Mouse (Mus musculus): ENCODE data around the gene Sh3bgr. TPM values are rescaled to one million over a fixed set of nuclear protein-coding genes. Genes with fewer than 3 reads are reported as not detected.

The Sh3bgr gene
- polyA plus RNA-seq, 1 experiment from 2014 or later: 9.4 TPM

DNA sequence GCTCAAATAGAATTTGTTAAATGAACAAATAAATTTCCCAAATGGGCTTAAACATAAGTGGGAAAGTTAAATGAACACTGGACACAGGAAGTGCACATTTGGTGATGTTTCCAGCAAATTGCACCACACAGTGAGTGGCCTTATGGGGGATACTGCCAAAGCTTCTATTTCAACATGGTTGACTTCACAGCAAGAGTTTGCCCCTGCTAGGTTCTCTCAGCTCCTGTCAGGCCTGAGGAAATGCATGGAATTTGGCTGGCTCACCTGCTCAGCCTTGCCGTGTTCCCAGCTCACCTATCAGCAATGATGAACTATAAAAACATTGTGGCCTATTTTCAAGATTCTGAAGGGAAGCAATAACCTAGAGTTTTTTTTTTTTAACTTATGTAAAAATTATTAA lies 39.3 kb upstream of the Sh3bgr start:
- no peak overlapping the region for H3K27ac ChIP-seq (ENCODE audit: low read length)
- H3K36me3 ChIP-seq (ENCODE audit: insufficient read depth, low read length): peaks cover 7% of the 10 kb centered on the region; the same call in 1 of the 2 replicates
- no peak for ATAC-seq (ENCODE audit: low FRiP score, low TSS enrichment)
- H3K4me1 ChIP-seq (ENCODE audit: insufficient read depth, low read length): peaks cover 19% of the 10 kb centered on the region
- no peak overlapping the region for H3K4me3 ChIP-seq (ENCODE audit: low read length)
- no peaks in the 10 kb centered on the region for H3K27me3 ChIP-seq (ENCODE audit: insufficient read depth, low read length)
- WGBS: 42% methylated on average over 1 of the region's 1 CpGs
- no peak overlapping the region for H3K9ac ChIP-seq (replicated peaks; ENCODE audit: low read length)
- H3K4me2 ChIP-seq (replicated peaks; ENCODE audit: low read depth, low read length): no peak overlapping the region
- no peaks in the 10 kb centered on the region for H3K9me3 ChIP-seq (ENCODE audit: low read length)

DNA sequence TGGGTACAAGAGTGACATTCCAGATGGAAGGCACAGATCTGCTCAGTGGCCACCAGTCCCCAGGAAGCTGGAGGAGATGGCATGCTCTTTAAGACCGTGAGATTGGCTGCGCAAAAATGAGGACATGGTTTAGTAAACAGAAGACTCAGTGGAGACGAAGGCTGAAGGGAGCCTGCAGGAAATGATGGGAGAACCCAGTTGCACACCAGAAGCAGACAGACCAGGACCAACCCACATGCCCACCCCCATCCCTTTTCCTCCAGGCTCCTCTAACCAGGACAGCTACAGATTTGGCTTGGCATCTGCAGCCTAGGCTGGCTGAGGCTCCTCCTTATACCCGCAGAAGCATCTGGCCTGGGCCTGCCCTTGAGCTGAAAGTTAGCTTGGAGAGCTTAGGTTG lies 38.9 kb upstream of the Sh3bgr start:
- ATAC-seq (ENCODE audit: low FRiP score, low TSS enrichment): no peak
- Histone ChIP-seq H3K9me3 (ENCODE audit: low read length) (no peaks in the 10 kb centered on the region), H3K4me2 (replicated peaks; ENCODE audit: low read depth, low read length) (no peak overlapping the region), H3K9ac (replicated peaks; ENCODE audit: low read length) (no peak overlapping the region), H3K4me1 (ENCODE audit: insufficient read depth, low read length) (peaks cover 19% of the 10 kb centered on the region), H3K36me3 (ENCODE audit: insufficient read depth, low read length) (0 out of 2 replicates have a peak, but pooled peaks cover 4% of the 10 kb centered on the region), H3K27me3 (ENCODE audit: insufficient read depth, low read length) (no peaks in the 10 kb centered on the region), H3K4me3 (ENCODE audit: low read length) (no peak overlapping the region), H3K27ac (ENCODE audit: low read length) (no peak overlapping the region)
- WGBS: 86% methylated on average over 4 of the region's 4 CpGs

DNA sequence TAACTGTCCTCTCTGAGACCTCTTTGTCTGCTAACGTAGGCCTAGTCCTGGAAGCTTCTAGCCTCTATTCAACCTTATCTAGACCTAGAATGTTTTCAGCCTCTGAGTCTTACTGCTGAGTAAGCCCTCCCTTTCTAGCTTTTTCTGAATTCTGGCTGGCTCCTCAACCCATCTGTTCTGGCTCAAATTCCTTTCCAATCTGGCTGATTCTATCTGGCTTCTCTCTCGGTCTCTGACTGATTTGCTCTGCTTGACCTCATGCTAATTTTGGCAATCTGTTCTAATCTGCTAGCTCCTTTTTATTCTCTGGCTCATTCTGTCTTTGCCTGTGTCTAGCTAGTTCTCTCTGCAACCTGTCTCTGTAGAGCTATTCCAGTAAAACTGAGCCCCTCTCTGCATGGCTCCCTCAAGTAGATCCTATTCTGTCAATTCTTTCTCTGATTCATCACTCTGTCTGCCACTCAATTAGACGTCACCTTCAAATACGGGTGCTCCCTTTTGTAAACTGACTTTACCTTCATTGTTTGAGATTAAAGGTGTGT lies 34.5 kb upstream of the Sh3bgr start:
- no peak overlapping the region for H3K4me2 ChIP-seq (replicated peaks; ENCODE audit: low read depth, low read length)
- no peaks in the 10 kb centered on the region for H3K9me3 ChIP-seq (ENCODE audit: low read length)
- H3K9ac ChIP-seq (replicated peaks; ENCODE audit: low read length): no peak overlapping the region
- no peaks in the 10 kb centered on the region for H3K36me3 ChIP-seq (ENCODE audit: insufficient read depth, low read length)
- no peak overlapping the region for H3K27ac ChIP-seq (ENCODE audit: low read length)
- ATAC-seq (ENCODE audit: low FRiP score, low TSS enrichment): no peak
- H3K27me3 ChIP-seq (ENCODE audit: insufficient read depth, low read length): no peaks in the 10 kb centered on the region
- 66% methylated on average over 4 of the region's 4 CpGs for WGBS
- no peak overlapping the region for H3K4me3 ChIP-seq (ENCODE audit: low read length)
- no peaks in the 10 kb centered on the region for H3K4me1 ChIP-seq (ENCODE audit: insufficient read depth, low read length)

DNA sequence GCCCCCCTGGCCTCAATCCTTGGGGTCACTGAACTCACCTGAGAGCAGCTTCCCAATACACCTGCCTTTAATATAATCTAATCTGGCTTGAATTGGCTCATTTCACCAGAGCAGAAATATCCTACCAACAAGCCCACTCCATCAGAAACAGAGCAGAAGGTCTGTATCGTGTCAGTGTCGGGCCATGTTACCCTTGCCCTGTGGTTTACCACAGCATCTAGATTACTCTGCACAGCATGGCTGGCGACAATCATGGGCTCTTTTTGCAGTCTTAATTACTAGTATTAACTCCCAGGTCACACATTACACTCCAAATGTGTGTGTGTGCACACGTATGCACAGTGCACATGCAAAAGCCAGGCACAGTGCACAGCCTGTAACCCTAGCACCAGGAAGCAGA lies 31.4 kb upstream of the Sh3bgr start:
- WGBS: 92% methylated on average over 4 of the region's 4 CpGs
- Histone ChIP-seq H3K9me3 (ENCODE audit: low read length) (no peaks in the 10 kb centered on the region), H3K9ac (replicated peaks; ENCODE audit: low read length) (no peak overlapping the region), H3K27me3 (ENCODE audit: insufficient read depth, low read length) (no peaks in the 10 kb centered on the region), H3K4me2 (replicated peaks; ENCODE audit: low read depth, low read length) (no peak overlapping the region), H3K4me3 (ENCODE audit: low read length) (no peak overlapping the region), H3K27ac (ENCODE audit: low read length) (no peak overlapping the region), H3K4me1 (ENCODE audit: insufficient read depth, low read length) (peaks cover 4% of the 10 kb centered on the region; the same call in 1 of the 2 replicates), H3K36me3 (ENCODE audit: insufficient read depth, low read length) (no peaks in the 10 kb centered on the region)
- no peak for ATAC-seq (ENCODE audit: low FRiP score, low TSS enrichment)

DNA sequence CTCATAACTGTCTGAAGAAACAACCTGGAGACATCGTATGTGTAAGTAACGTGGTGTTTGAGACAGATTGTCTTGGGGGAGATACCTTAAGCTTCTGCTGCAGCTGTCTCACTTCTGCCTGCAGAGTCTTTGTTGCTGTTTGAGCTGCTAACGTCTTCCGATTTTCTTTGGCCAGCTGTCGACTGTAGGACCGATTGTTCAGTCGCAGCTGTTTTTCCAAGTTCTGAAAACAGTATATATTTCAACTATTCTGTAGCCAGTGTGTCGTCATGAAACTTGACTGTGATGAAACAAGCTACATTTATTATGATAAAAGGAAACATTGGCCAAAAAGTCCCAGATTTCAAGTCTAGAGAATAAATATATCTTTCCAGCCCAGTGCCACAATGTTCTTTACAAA lies 26.6 kb upstream of the Sh3bgr start:
- H3K9me3 ChIP-seq (ENCODE audit: low read length): no peaks in the 10 kb centered on the region
- H3K27me3 ChIP-seq (ENCODE audit: insufficient read depth, low read length): no peaks in the 10 kb centered on the region
- no peak overlapping the region for H3K4me2 ChIP-seq (replicated peaks; ENCODE audit: low read depth, low read length)
- no peak for ATAC-seq (ENCODE audit: low FRiP score, low TSS enrichment)
- peaks cover 11% of the 10 kb centered on the region; the same call in 1 of the 2 replicates for H3K4me1 ChIP-seq (ENCODE audit: insufficient read depth, low read length)
- no peak overlapping the region for H3K9ac ChIP-seq (replicated peaks; ENCODE audit: low read length)
- H3K27ac ChIP-seq (ENCODE audit: low read length): no peak overlapping the region
- no peak overlapping the region for H3K4me3 ChIP-seq (ENCODE audit: low read length)
- 67% methylated on average over 8 of the region's 8 CpGs for WGBS
- H3K36me3 ChIP-seq (ENCODE audit: insufficient read depth, low read length): no peaks in the 10 kb centered on the region

DNA sequence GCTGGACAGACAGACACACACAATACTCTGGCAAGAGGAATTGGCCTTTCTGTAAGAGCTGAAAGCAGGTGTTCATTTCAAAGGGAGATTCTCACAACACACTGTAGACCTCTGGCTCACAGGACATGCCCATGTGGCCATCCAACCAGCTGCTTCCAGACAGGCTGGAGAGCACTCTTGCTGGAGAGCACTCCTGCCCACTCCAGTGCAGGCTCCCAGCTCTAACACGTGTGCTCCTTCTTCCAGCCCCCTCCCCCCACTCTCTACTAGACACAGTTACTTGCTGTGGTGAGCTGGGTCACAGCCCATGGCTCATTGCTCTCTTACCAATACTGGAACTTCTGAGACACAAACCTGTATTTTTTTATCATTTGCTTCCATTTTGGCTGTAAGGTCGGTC lies 24.9 kb upstream of the Sh3bgr start:
- Histone ChIP-seq H3K4me1 (ENCODE audit: insufficient read depth, low read length) (peaks cover 11% of the 10 kb centered on the region; the same call in 1 of the 2 replicates), H3K4me3 (ENCODE audit: low read length) (no peak overlapping the region), H3K27me3 (ENCODE audit: insufficient read depth, low read length) (no peaks in the 10 kb centered on the region), H3K9me3 (ENCODE audit: low read length) (peaks cover 5% of the 10 kb centered on the region), H3K27ac (ENCODE audit: low read length) (no peak overlapping the region), H3K4me2 (replicated peaks; ENCODE audit: low read depth, low read length) (no peak overlapping the region), H3K9ac (replicated peaks; ENCODE audit: low read length) (no peak overlapping the region), H3K36me3 (ENCODE audit: insufficient read depth, low read length) (no peaks in the 10 kb centered on the region)
- 50% methylated on average over 2 of the region's 2 CpGs for WGBS
- ATAC-seq (ENCODE audit: low FRiP score, low TSS enrichment): peak; percentile 79

DNA sequence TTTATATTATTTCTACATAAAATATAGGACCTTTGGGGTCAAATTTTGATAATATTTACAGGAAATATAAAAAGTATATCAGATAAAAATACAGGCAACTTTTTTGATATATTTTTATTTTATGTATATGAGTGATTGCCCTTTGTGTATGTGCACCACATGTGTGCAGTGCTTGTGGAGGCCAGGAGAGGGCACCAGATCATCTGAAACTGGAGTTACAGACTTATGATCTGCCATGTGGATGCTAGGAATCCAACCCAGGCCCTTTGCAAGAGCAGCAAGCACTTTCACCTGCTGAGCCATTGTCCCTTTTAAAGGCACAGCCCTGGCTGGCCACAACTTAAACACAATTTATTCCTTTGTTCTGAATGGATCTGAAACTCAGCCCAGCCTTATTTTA lies 21.1 kb upstream of the Sh3bgr start:
- peaks cover 7% of the 10 kb centered on the region; the same call in 1 of the 2 replicates for H3K4me1 ChIP-seq (ENCODE audit: insufficient read depth, low read length)
- H3K4me2 ChIP-seq (replicated peaks; ENCODE audit: low read depth, low read length): no peak overlapping the region
- H3K27ac ChIP-seq (ENCODE audit: low read length): no peak overlapping the region
- H3K9ac ChIP-seq (replicated peaks; ENCODE audit: low read length): no peak overlapping the region
- no peaks in the 10 kb centered on the region for H3K27me3 ChIP-seq (ENCODE audit: insufficient read depth, low read length)
- no peak overlapping the region for H3K4me3 ChIP-seq (ENCODE audit: low read length)
- ATAC-seq (ENCODE audit: low FRiP score, low TSS enrichment): no peak
- peaks cover 5% of the 10 kb centered on the region for H3K9me3 ChIP-seq (ENCODE audit: low read length)
- H3K36me3 ChIP-seq (ENCODE audit: insufficient read depth, low read length): no peaks in the 10 kb centered on the region

DNA sequence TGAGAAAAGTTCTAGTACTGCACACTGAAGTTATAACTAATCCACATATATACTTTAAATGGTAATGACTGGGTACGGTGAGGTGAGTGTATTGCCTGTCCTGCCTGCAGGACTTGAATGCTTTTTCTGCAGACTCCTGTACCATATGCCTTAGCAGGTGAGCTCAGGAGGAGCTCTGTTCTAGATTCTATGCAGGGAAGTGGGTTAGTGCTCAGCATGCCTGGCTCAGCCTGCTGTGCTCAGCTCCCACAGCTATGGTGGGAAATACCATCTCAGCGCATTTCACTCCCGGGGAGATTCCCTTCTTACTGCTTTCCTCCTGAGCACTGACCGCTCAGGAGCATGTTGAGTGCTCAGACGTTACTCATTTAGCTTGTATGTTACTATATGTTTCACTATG lies 12.6 kb upstream of the Sh3bgr start:
- no peak for ATAC-seq (ENCODE audit: low FRiP score, low TSS enrichment)
- Histone ChIP-seq H3K4me3 (ENCODE audit: low read length) (no peak overlapping the region), H3K4me2 (replicated peaks; ENCODE audit: low read depth, low read length) (no peak overlapping the region), H3K4me1 (ENCODE audit: insufficient read depth, low read length) (peaks cover 9% of the 10 kb centered on the region; the same call in 1 of the 2 replicates), H3K9me3 (ENCODE audit: low read length) (no peaks in the 10 kb centered on the region), H3K27ac (ENCODE audit: low read length) (no peak overlapping the region), H3K36me3 (ENCODE audit: insufficient read depth, low read length) (no peaks in the 10 kb centered on the region), H3K9ac (replicated peaks; ENCODE audit: low read length) (no peak overlapping the region), H3K27me3 (ENCODE audit: insufficient read depth, low read length) (no peaks in the 10 kb centered on the region)
- 82% methylated on average over 5 of the region's 5 CpGs for WGBS

DNA sequence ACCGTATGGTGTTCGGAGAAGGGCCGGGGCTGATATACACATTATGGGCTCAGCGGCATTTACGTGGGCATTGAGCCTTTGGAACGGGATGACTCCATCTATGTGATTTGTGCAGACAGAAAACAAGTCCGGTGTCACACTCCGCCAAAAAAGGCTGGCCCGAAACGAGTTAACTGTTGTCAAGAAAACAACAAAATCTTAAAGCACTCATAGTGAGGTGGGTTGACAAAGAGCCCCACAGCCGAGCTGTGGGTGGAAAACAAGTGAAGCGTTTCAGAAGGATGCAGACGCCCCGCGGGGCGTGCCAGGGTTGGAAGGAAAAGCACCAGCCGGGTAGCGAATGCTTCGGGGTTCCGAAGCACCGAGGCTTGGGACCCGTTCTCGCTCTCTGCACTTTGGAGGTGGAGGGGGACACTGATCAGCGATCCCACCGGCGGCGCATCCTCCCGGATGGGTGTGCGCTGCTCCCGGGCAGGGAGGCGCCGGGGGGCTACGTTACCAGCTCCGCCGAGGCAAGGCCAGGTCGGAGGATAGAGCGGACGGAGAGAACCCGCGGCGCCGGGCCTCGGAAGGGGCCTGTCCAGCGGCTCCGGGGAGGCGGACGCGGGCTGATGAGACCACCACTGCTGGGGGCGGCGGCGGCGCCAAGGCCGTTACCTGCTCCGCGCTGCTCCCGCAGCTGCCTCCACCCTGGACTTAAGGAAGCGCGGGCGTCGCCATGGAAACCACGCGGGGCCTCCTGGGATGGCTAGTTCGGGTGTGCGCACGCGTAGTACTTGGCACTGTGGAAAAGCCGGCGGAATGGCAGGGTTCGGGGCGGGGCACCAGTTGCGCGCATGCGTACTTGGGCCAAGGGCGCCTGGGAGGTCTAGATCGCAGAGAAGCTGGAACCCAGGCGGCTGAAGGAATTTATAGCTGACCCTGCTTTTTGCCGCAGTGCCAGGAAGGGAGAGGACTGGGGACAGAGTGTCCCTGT lies 8.4 kb upstream of the Sh3bgr start, which contains the start of gene Lca5l:
Lca5l (minus strand) TSS at position 741 of the 976 bp plus-strand sequence.
- ATAC-seq (ENCODE audit: low FRiP score, low TSS enrichment): peak; percentile 98
- H3K4me2 ChIP-seq (replicated peaks; ENCODE audit: low read depth, low read length): peak within 1 kb of the TSS; percentile 84

DNA sequence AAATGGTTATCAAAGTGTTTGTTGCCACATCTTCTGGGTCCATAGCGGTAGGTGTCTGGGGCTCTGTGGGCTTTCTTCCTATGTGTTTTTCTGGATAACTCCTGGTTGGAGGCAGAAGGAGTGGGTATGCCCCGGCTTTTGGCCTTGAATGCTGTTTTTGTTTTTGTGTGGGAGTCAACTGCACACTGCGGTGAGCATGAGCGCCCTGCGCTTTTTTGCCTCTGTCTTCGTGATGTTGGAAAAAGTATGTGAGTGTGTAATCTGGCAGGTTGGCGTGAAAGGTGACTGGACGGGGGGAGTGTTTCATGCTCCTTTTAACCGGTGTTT lies 415 bp downstream of the Sh3bgr start:
- Histone ChIP-seq H3K4me1 (ENCODE audit: insufficient read depth, low read length) (peaks cover 19% of the 10 kb centered on the region), H3K4me2 (replicated peaks; ENCODE audit: low read depth, low read length) (peak overlapping the region; percentile 65), H3K27me3 (ENCODE audit: insufficient read depth, low read length) (no peaks in the 10 kb centered on the region), H3K36me3 (ENCODE audit: insufficient read depth, low read length) (no peaks in the 10 kb centered on the region), H3K9me3 (ENCODE audit: low read length) (no peaks in the 10 kb centered on the region), H3K27ac (ENCODE audit: low read length) (peak overlapping the region; percentile 73), H3K9ac (replicated peaks; ENCODE audit: low read length) (peak overlapping the region; percentile 49), H3K4me3 (ENCODE audit: low read length) (peak overlapping the region; percentile 38)
- 11% methylated on average over 9 of the region's 9 CpGs for WGBS
- ATAC-seq (ENCODE audit: low FRiP score, low TSS enrichment): peak; percentile 61

More for the DNA sequence above, 8.4 kb upstream of the Sh3bgr start, which contains the start of gene Lca5l:
- no peaks in the 10 kb centered on the region for H3K36me3 ChIP-seq (ENCODE audit: insufficient read depth, low read length)
- under 1% methylated on average over 74 of the region's 77 CpGs for WGBS
- H3K4me3 ChIP-seq (ENCODE audit: low read length): peak within 1 kb of the TSS; percentile 85
- H3K27ac ChIP-seq (ENCODE audit: low read length): peak within 1 kb of the TSS; percentile 83
- H3K27me3 ChIP-seq (ENCODE audit: insufficient read depth, low read length): no peaks in the 10 kb centered on the region
- peak within 1 kb of the TSS; percentile 85 for H3K9ac ChIP-seq (replicated peaks; ENCODE audit: low read length)
- H3K4me1 ChIP-seq (ENCODE audit: insufficient read depth, low read length): peaks cover 9% of the 10 kb centered on the region; the same call in 1 of the 2 replicates
- H3K9me3 ChIP-seq (ENCODE audit: low read length): no peaks in the 10 kb centered on the region; the same call in 1 of the 2 replicates
